Mouse (Mus musculus) NIH3T3 (cell line): Measurements from ENCODE around the gene Zfp131.

ENCODE experiments used
- DNase-seq: peaks from one replicate; pipeline ENCODE4 v3.0.0-alpha.2; 2012; ENCODE audit warnings: low read depth

Zfp131 gene

GRCm38 (mm10) chr13:119755141-119755547 lies 35.5 kb downstream of the Zfp131 start:
- DNase-seq = peak; percentile 18

DNA sequence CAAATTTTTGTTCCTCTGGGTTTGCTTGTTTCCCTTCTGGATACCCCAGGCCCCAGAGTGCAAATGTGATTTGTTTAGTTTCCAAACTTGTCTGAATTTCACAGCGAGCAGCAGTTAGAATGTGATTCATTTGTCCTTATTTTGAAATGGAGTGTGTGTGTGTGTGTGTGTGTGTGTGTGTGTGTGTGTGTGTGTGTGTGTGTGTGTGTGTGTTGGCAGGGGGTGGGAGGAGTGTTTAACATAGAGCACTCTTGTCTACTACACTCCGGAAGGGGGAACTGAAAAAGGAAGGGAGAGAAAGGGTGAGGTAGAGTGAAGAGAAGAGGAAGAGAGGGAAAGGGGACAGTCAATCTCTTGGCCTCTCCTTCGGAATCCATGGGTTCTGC lies 36.1 kb downstream of the Zfp131 start:
- DNase-seq = peak; percentile 35

GRCm38 (mm10) chr13:119753859-119754634 lies 36.6 kb downstream of the Zfp131 start:
- peak; percentile 64 for DNase-seq

DNA sequence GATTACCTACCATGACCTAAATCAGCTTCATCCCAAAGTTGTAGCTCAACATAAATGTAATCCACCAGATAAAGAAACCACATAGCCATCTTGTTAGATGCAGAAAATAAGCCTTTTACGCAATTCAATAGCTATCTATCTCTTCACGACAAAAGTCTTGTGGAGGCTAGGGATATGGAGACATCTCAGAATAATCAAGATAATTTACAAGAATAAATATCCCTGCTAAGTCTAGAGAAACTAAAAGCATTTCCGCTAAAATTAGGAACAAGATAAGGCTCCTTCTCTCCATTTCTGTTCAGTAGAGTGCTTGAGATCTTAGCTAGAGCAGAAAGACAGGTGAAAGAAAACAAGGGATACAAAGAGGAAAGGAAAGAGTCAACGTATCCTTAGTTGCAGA lies 43.8 kb downstream of the Zfp131 start:
- DNase-seq = no peak

- DNase-seq = no peak
These were observed 47.2 kb downstream of the Zfp131 start for GRCm38 (mm10) chr13:119743470-119743869.

GRCm38 (mm10) chr13:119742711-119743415 lies 47.8 kb downstream of the Zfp131 start:
- no peak for DNase-seq

DNA sequence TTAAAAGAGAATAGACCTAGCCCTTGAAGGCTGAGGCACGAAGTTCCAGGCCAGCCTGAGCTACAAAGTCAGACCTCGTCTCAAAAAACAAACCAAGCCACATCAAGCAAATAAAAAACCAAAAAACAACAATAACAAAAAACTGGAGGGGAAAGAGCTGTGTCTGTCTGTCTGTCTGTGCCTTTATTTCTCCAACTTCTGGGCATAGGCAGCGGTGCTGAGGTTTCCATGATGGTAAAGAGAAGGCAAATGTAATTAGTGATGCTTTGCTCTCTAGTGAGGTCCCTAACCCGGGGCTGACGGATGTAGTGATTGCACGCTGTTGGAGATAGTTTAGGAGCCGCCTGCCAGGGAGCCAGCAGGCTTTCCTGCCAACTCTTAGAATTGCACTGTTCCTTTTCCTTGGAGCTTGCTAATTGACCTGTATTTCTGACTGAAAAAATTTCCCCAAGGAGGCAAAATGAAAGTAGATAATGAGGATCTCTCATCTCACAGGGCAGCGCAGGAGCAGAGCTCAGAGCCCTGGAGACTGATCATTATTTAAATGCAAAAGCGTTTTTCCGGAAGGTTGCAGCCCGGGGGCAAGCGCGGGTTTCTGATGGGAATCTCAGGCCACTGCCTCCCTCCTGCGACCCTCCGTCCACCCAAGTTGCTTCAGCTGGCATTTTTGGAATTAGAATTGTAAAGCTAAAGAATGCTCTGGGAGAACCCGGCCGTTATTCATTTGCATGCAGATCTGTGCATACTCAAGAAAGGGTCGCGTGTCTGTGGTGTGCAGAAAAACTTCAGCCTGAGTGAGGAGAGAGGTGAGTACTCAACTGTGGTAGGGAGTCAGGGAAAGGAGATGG lies 49.1 kb downstream of the Zfp131 start:
- no peak for DNase-seq

GRCm38 (mm10) chr13:119731448-119731847 lies 59.2 kb downstream of the Zfp131 start:
- DNase-seq = no peak

- DNase-seq = no peak
These were observed 61.3 kb downstream of the Zfp131 start for GRCm38 (mm10) chr13:119729406-119729805.

- DNase-seq = no peak
These were observed 62.9 kb downstream of the Zfp131 start for GRCm38 (mm10) chr13:119727608-119728387.

GRCm38 (mm10) chr13:119724541-119724940 lies 66.1 kb downstream of the Zfp131 start:
- peak; percentile 58 for DNase-seq

- no peak for DNase-seq
These were observed 67.3 kb downstream of the Zfp131 start for GRCm38 (mm10) chr13:119723368-119723767.

GRCm38 (mm10) chr13:119722447-119722846 lies 68.2 kb downstream of the Zfp131 start:
- peak; percentile 71 for DNase-seq

- no peak for DNase-seq
These were observed 74.6 kb downstream of the Zfp131 start for GRCm38 (mm10) chr13:119716105-119716504.
